Mouse (Mus musculus): ENCODE data around the gene Npepps. TPM values are rescaled to one million over a fixed set of nuclear protein-coding genes. Genes with fewer than 3 reads are reported as not detected.

The Npepps gene
- polyA plus RNA-seq, 1 experiment from 2014 or later, result 101 TPM

GRCm38 (mm10) chr11:97237976-97238375 is 42.5 kb downstream of the Npepps start:
- Histone ChIP-seq H3K27me3 (ENCODE audit: control insufficient read depth, insufficient read depth, low read length) (no peaks in the 10 kb centered on the region), H3K27ac (ENCODE audit: low read length) (no peak overlapping the region), H3K9me3 (ENCODE audit: control insufficient read depth, low read depth, low read length) (no peaks in the 10 kb centered on the region), H3K36me3 (ENCODE audit: control insufficient read depth, insufficient read depth, low read length) (peaks cover 42% of the 10 kb centered on the region), H3K4me2 (replicated peaks; ENCODE audit: low read depth, low read length) (no peak overlapping the region), H3K4me3 (ENCODE audit: low read depth, low read length) (no peak overlapping the region), H3K4me1 (ENCODE audit: control insufficient read depth, insufficient read depth, low read length) (no peaks in the 10 kb centered on the region), H3K9ac (replicated peaks; ENCODE audit: low read depth, low read length) (no peak overlapping the region)
- 94% methylated on average over 2 of the region's 2 CpGs for WGBS
- ATAC-seq (ENCODE audit: insufficient number of reproducible peaks, insufficient read depth, low FRiP score, low read depth), result no peak

GRCm38 (mm10) chr11:97232436-97232835 is 48.0 kb downstream of the Npepps start:
- no peaks in the 10 kb centered on the region for H3K27me3 ChIP-seq (ENCODE audit: control insufficient read depth, insufficient read depth, low read length)
- H3K9me3 ChIP-seq (ENCODE audit: control insufficient read depth, low read depth, low read length), result no peaks in the 10 kb centered on the region
- H3K27ac ChIP-seq (ENCODE audit: low read length), result no peak overlapping the region
- no peak for ATAC-seq (ENCODE audit: insufficient number of reproducible peaks, insufficient read depth, low FRiP score, low read depth)
- H3K9ac ChIP-seq (replicated peaks; ENCODE audit: low read depth, low read length), result no peak overlapping the region
- WGBS, result 90% methylated on average over 5 of the region's 5 CpGs
- no peak overlapping the region for H3K4me2 ChIP-seq (replicated peaks; ENCODE audit: low read depth, low read length)
- no peak overlapping the region for H3K4me3 ChIP-seq (ENCODE audit: low read depth, low read length)
- H3K36me3 ChIP-seq (ENCODE audit: control insufficient read depth, insufficient read depth, low read length), result peaks cover 64% of the 10 kb centered on the region
- no peaks in the 10 kb centered on the region for H3K4me1 ChIP-seq (ENCODE audit: control insufficient read depth, insufficient read depth, low read length)

GRCm38 (mm10) chr11:97229396-97229795 is 51.0 kb downstream of the Npepps start:
- no peak overlapping the region for H3K27ac ChIP-seq (ENCODE audit: low read length)
- no peaks in the 10 kb centered on the region for H3K27me3 ChIP-seq (ENCODE audit: control insufficient read depth, insufficient read depth, low read length)
- H3K36me3 ChIP-seq (ENCODE audit: control insufficient read depth, insufficient read depth, low read length), result peaks cover 67% of the 10 kb centered on the region
- H3K9me3 ChIP-seq (ENCODE audit: control insufficient read depth, low read depth, low read length), result no peaks in the 10 kb centered on the region
- no peak overlapping the region for H3K9ac ChIP-seq (replicated peaks; ENCODE audit: low read depth, low read length)
- no peak for ATAC-seq (ENCODE audit: insufficient number of reproducible peaks, insufficient read depth, low FRiP score, low read depth)
- WGBS, result 96% methylated on average over 2 of the region's 2 CpGs
- no peaks in the 10 kb centered on the region for H3K4me1 ChIP-seq (ENCODE audit: control insufficient read depth, insufficient read depth, low read length)
- H3K4me2 ChIP-seq (replicated peaks; ENCODE audit: low read depth, low read length), result no peak overlapping the region
- H3K4me3 ChIP-seq (ENCODE audit: low read depth, low read length), result no peak overlapping the region

- H3K4me2 ChIP-seq (replicated peaks; ENCODE audit: low read depth, low read length), result no peak overlapping the region
- H3K27ac ChIP-seq (ENCODE audit: low read length), result no peak overlapping the region
- no peak overlapping the region for H3K9ac ChIP-seq (replicated peaks; ENCODE audit: low read depth, low read length)
- peaks cover 66% of the 10 kb centered on the region for H3K36me3 ChIP-seq (ENCODE audit: control insufficient read depth, insufficient read depth, low read length)
- no peaks in the 10 kb centered on the region for H3K4me1 ChIP-seq (ENCODE audit: control insufficient read depth, insufficient read depth, low read length)
- H3K4me3 ChIP-seq (ENCODE audit: low read depth, low read length), result no peak overlapping the region
- 90% methylated on average over 7 of the region's 7 CpGs for WGBS
- H3K27me3 ChIP-seq (ENCODE audit: control insufficient read depth, insufficient read depth, low read length), result no peaks in the 10 kb centered on the region
- ATAC-seq (ENCODE audit: insufficient number of reproducible peaks, insufficient read depth, low FRiP score, low read depth), result no peak
- H3K9me3 ChIP-seq (ENCODE audit: control insufficient read depth, low read depth, low read length), result no peaks in the 10 kb centered on the region
Measured at GRCm38 (mm10) chr11:97228985-97229384, 51.5 kb downstream of the Npepps start.

GRCm38 (mm10) chr11:97226131-97226530 is 54.3 kb downstream of the Npepps start:
- no peak overlapping the region for H3K4me2 ChIP-seq (replicated peaks; ENCODE audit: low read depth, low read length)
- H3K9ac ChIP-seq (replicated peaks; ENCODE audit: low read depth, low read length), result no peak overlapping the region
- no peak overlapping the region for H3K4me3 ChIP-seq (ENCODE audit: low read depth, low read length)
- H3K9me3 ChIP-seq (ENCODE audit: control insufficient read depth, low read depth, low read length), result no peaks in the 10 kb centered on the region
- H3K36me3 ChIP-seq (ENCODE audit: control insufficient read depth, insufficient read depth, low read length), result peaks cover 71% of the 10 kb centered on the region
- no peaks in the 10 kb centered on the region for H3K4me1 ChIP-seq (ENCODE audit: control insufficient read depth, insufficient read depth, low read length)
- ATAC-seq (ENCODE audit: insufficient number of reproducible peaks, insufficient read depth, low FRiP score, low read depth), result no peak
- no peak overlapping the region for H3K27ac ChIP-seq (ENCODE audit: low read length)
- no peaks in the 10 kb centered on the region for H3K27me3 ChIP-seq (ENCODE audit: control insufficient read depth, insufficient read depth, low read length)
- 97% methylated on average over 1 of the region's 1 CpGs for WGBS

- no peak overlapping the region for H3K4me3 ChIP-seq (ENCODE audit: low read depth, low read length)
- no peaks in the 10 kb centered on the region for H3K4me1 ChIP-seq (ENCODE audit: control insufficient read depth, insufficient read depth, low read length)
- no peak overlapping the region for H3K9ac ChIP-seq (replicated peaks; ENCODE audit: low read depth, low read length)
- ATAC-seq (ENCODE audit: insufficient number of reproducible peaks, insufficient read depth, low FRiP score, low read depth), result no peak
- no peak overlapping the region for H3K4me2 ChIP-seq (replicated peaks; ENCODE audit: low read depth, low read length)
- H3K36me3 ChIP-seq (ENCODE audit: control insufficient read depth, insufficient read depth, low read length), result peaks cover 68% of the 10 kb centered on the region
- H3K9me3 ChIP-seq (ENCODE audit: control insufficient read depth, low read depth, low read length), result no peaks in the 10 kb centered on the region
- no peak overlapping the region for H3K27ac ChIP-seq (ENCODE audit: low read length)
- 66% methylated on average over 3 of the region's 3 CpGs for WGBS
- H3K27me3 ChIP-seq (ENCODE audit: control insufficient read depth, insufficient read depth, low read length), result no peaks in the 10 kb centered on the region
Measured at GRCm38 (mm10) chr11:97223485-97223884, 57.0 kb downstream of the Npepps start.

- no peak overlapping the region for H3K4me2 ChIP-seq (replicated peaks; ENCODE audit: low read depth, low read length)
- ATAC-seq (ENCODE audit: insufficient number of reproducible peaks, insufficient read depth, low FRiP score, low read depth), result no peak
- 93% methylated on average over 2 of the region's 2 CpGs for WGBS
- H3K27me3 ChIP-seq (ENCODE audit: control insufficient read depth, insufficient read depth, low read length), result no peaks in the 10 kb centered on the region
- H3K36me3 ChIP-seq (ENCODE audit: control insufficient read depth, insufficient read depth, low read length), result peaks cover 69% of the 10 kb centered on the region
- H3K27ac ChIP-seq (ENCODE audit: low read length), result no peak overlapping the region
- no peaks in the 10 kb centered on the region for H3K4me1 ChIP-seq (ENCODE audit: control insufficient read depth, insufficient read depth, low read length)
- no peak overlapping the region for H3K4me3 ChIP-seq (ENCODE audit: low read depth, low read length)
- H3K9ac ChIP-seq (replicated peaks; ENCODE audit: low read depth, low read length), result no peak overlapping the region
- no peaks in the 10 kb centered on the region for H3K9me3 ChIP-seq (ENCODE audit: control insufficient read depth, low read depth, low read length)
Measured at GRCm38 (mm10) chr11:97221611-97222010, 58.8 kb downstream of the Npepps start.

- Histone ChIP-seq H3K27ac (ENCODE audit: low read length) (no peak overlapping the region), H3K4me1 (ENCODE audit: control insufficient read depth, insufficient read depth, low read length) (no peaks in the 10 kb centered on the region), H3K4me3 (ENCODE audit: low read depth, low read length) (no peak overlapping the region), H3K36me3 (ENCODE audit: control insufficient read depth, insufficient read depth, low read length) (peaks cover 73% of the 10 kb centered on the region), H3K9me3 (ENCODE audit: control insufficient read depth, low read depth, low read length) (no peaks in the 10 kb centered on the region), H3K4me2 (replicated peaks; ENCODE audit: low read depth, low read length) (no peak overlapping the region), H3K9ac (replicated peaks; ENCODE audit: low read depth, low read length) (no peak overlapping the region), H3K27me3 (ENCODE audit: control insufficient read depth, insufficient read depth, low read length) (no peaks in the 10 kb centered on the region)
- 90% methylated on average over 3 of the region's 3 CpGs for WGBS
- ATAC-seq (ENCODE audit: insufficient number of reproducible peaks, insufficient read depth, low FRiP score, low read depth), result no peak
Measured at GRCm38 (mm10) chr11:97220211-97220610, 60.2 kb downstream of the Npepps start.

GRCm38 (mm10) chr11:97214411-97214810 is 66.0 kb downstream of the Npepps start:
- Histone ChIP-seq H3K9ac (replicated peaks; ENCODE audit: low read depth, low read length) (no peak overlapping the region), H3K36me3 (ENCODE audit: control insufficient read depth, insufficient read depth, low read length) (peaks cover 69% of the 10 kb centered on the region), H3K4me3 (ENCODE audit: low read depth, low read length) (no peak overlapping the region), H3K4me2 (replicated peaks; ENCODE audit: low read depth, low read length) (no peak overlapping the region), H3K27me3 (ENCODE audit: control insufficient read depth, insufficient read depth, low read length) (no peaks in the 10 kb centered on the region), H3K4me1 (ENCODE audit: control insufficient read depth, insufficient read depth, low read length) (no peaks in the 10 kb centered on the region), H3K27ac (ENCODE audit: low read length) (no peak overlapping the region), H3K9me3 (ENCODE audit: control insufficient read depth, low read depth, low read length) (no peaks in the 10 kb centered on the region)
- ATAC-seq (ENCODE audit: insufficient number of reproducible peaks, insufficient read depth, low FRiP score, low read depth), result no peak
- 96% methylated on average over 5 of the region's 5 CpGs for WGBS

Data from stomach, embryonic 14.5 days (tissue).